Mouse (Mus musculus): ENCODE measurements at regions not wholly inside any gene's neighbourhood (a gene's known extent, or its start where the extent isn't known, plus 50 kb on each side); places are given as distances from the start of the nearest gene placed in this dataset.

DNA sequence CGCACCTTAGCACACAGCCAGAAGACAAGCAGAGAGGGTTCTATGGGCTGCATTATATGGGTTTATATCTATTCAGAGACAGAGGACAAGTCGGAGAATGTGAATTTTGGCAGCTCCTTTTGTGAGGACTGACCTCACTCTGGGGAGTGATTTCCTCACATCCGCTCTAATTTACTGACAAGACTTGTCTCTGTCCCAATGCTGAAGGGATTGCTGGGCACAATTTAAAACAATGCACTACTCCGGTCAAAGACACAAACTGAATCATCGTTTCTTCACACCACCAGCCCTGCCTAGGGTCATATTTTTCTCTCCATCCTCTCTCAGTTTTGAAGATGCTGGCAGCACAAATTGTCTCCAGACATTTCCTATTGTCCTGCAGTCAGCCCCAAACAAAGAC, 438.2 kb upstream of the Gm10131 start:
- WGBS, result 77% methylated on average over 5 of the region's 5 CpGs
- Histone ChIP-seq H3K27ac (ENCODE audit: insufficient read depth, low read depth, low read length) (no peak overlapping the region), H3K4me3 (ENCODE audit: low read depth, low read length) (no peak overlapping the region), H3K4me1 (ENCODE audit: control insufficient read depth, insufficient read depth, insufficient read length, low read length) (no peaks in the 10 kb centered on the region), H3K36me3 (ENCODE audit: control insufficient read depth, insufficient read depth, low read length) (no peaks in the 10 kb centered on the region), H3K27me3 (ENCODE audit: control insufficient read depth, insufficient read depth, low read length) (no peaks in the 10 kb centered on the region)
- TF ChIP-seq CTCF (IDR thresholded peaks at IDR 0.05; ENCODE audit: extremely low read depth, insufficient read length, insufficient replicate concordance, low read depth, low read length), result no peak
- TF ChIP-seq POLR2A (IDR thresholded peaks at IDR 0.05; ENCODE audit: low read depth, low read length), result no peak

DNA sequence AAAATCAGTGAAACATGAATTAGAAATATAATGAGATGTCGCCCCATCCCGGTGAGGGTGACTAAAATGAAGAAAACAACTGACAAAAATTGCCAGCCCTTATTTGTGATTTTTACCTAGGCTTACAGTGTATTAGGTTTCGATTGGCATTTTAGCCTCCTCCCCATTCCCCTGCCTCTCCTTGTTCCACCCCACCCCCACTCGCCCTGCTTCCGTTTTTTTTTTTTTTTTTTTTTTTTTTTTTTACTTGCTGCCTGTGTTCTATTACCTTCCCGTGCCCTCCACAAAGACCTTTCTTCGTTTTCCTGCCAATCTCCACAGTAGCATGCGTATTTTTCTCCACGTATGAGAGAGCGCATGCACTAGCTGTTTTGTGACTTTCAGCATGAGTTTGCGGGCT, 435.3 kb upstream of the Gm10131 start:
- WGBS, result 28% methylated on average over 11 of the region's 11 CpGs
- no peaks in the 10 kb centered on the region for H3K4me1 ChIP-seq (ENCODE audit: control insufficient read depth, insufficient read depth, insufficient read length, low read length)
- no peak for TF ChIP-seq POLR2A (IDR thresholded peaks at IDR 0.05; ENCODE audit: low read depth, low read length)
- no peak for TF ChIP-seq CTCF (IDR thresholded peaks at IDR 0.05; ENCODE audit: extremely low read depth, insufficient read length, insufficient replicate concordance, low read depth, low read length)
- no peaks in the 10 kb centered on the region for H3K36me3 ChIP-seq (ENCODE audit: control insufficient read depth, insufficient read depth, low read length)
- no peak overlapping the region for H3K27ac ChIP-seq (ENCODE audit: insufficient read depth, low read depth, low read length)
- H3K27me3 ChIP-seq (ENCODE audit: control insufficient read depth, insufficient read depth, low read length), result no peaks in the 10 kb centered on the region
- H3K4me3 ChIP-seq (ENCODE audit: low read depth, low read length), result no peak overlapping the region

DNA sequence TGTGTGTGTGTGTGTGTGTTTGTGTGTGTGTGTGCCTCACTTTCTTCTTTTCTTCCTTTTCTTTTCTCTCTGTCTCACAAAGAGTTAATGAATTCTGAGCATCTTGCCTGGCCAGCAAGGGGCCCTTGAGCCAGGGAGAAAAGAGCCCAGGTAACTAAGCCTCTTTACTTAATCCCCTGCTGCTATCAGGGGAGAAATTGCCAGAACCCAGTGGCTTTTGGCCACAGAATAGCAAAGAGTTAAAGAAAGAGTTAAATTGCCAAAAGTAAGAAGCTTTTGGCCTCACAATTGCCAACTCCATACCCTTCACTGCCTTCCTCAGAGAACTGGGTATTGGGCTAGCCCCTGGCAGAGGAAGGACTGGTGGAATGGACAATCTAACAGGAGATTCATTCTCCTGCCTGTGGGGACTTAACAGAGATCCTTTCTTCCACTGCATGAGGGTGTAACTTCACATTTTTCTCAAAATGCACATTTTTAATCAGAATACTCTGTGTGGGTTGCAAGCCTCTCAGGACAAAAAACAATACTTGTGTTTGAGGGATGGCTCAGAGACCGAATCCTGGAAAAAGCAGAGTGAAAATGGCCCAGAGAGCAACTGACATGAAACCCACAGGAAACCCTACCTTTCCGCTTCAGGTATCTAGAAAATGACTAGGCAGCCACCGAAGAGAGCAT, 431.0 kb upstream of the Gm10131 start:
- TF ChIP-seq CTCF (IDR thresholded peaks at IDR 0.05; ENCODE audit: extremely low read depth, insufficient read length, insufficient replicate concordance, low read depth, low read length) (no peak), POLR2A (IDR thresholded peaks at IDR 0.05; ENCODE audit: low read depth, low read length) (no peak)
- Histone ChIP-seq H3K27ac (ENCODE audit: insufficient read depth, low read depth, low read length) (no peak overlapping the region), H3K4me1 (ENCODE audit: control insufficient read depth, insufficient read depth, insufficient read length, low read length) (no peaks in the 10 kb centered on the region), H3K4me3 (ENCODE audit: low read depth, low read length) (no peak overlapping the region), H3K27me3 (ENCODE audit: control insufficient read depth, insufficient read depth, low read length) (no peaks in the 10 kb centered on the region), H3K36me3 (ENCODE audit: control insufficient read depth, insufficient read depth, low read length) (no peaks in the 10 kb centered on the region)
- 80% methylated on average over 3 of the region's 3 CpGs for WGBS

DNA sequence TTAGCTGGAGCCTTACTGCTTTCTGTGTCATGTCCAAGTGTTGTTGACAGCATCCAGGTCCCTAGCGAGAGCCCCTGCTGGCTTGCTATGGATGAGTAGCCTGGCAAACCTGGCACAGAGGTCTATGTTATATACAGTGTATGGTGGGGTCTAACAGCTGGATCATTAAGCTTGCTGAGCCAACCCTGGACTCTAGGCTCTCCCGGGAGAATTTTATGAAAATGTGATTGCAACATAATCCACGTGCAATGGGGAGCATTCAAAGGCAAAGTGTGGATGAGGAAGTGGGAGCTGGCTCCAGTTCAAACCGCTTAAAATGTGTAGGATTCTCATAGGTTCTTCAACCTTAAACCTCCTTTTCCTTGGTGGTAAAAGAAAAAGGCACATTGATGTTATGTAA, 427.7 kb upstream of the Gm10131 start:
- TF ChIP-seq CTCF (IDR thresholded peaks at IDR 0.05; ENCODE audit: extremely low read depth, insufficient read length, insufficient replicate concordance, low read depth, low read length) (no peak), POLR2A (IDR thresholded peaks at IDR 0.05; ENCODE audit: low read depth, low read length) (no peak)
- WGBS, result 50% methylated on average over 4 of the region's 4 CpGs
- no peaks in the 10 kb centered on the region for H3K27me3 ChIP-seq (ENCODE audit: control insufficient read depth, insufficient read depth, low read length)
- no peak overlapping the region for H3K27ac ChIP-seq (ENCODE audit: insufficient read depth, low read depth, low read length)
- no peak overlapping the region for H3K4me3 ChIP-seq (ENCODE audit: low read depth, low read length)
- no peaks in the 10 kb centered on the region for H3K4me1 ChIP-seq (ENCODE audit: control insufficient read depth, insufficient read depth, insufficient read length, low read length)
- no peaks in the 10 kb centered on the region for H3K36me3 ChIP-seq (ENCODE audit: control insufficient read depth, insufficient read depth, low read length)

DNA sequence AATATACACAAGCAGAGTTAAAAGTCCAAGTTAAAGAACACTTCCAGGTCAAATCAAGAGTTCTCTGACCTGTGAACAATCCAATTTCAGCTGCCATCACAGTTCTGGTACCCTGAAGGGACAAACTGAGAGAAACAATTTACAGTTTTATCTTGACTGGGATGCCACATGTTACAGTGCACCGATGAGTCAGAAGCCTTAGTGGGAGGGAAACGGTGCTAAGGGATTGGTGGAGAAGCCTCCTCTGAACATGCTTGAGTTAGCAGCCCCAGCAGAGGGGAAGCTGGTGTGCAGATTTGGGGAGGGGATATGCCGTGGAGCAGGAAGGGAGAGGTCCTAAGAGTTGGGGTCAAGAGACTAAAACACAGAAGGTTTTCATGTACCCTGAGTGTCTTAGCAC, 423.9 kb upstream of the Gm10131 start:
- Histone ChIP-seq H3K36me3 (ENCODE audit: control insufficient read depth, insufficient read depth, low read length) (no peaks in the 10 kb centered on the region), H3K27ac (ENCODE audit: insufficient read depth, low read depth, low read length) (no peak overlapping the region), H3K27me3 (ENCODE audit: control insufficient read depth, insufficient read depth, low read length) (no peaks in the 10 kb centered on the region), H3K4me1 (ENCODE audit: control insufficient read depth, insufficient read depth, insufficient read length, low read length) (no peaks in the 10 kb centered on the region; the same call in 1 of the 2 replicates), H3K4me3 (ENCODE audit: low read depth, low read length) (no peak overlapping the region)
- TF ChIP-seq CTCF (IDR thresholded peaks at IDR 0.05; ENCODE audit: extremely low read depth, insufficient read length, insufficient replicate concordance, low read depth, low read length), result no peak
- TF ChIP-seq POLR2A (IDR thresholded peaks at IDR 0.05; ENCODE audit: low read depth, low read length), result no peak
- WGBS, result 80% methylated on average over 3 of the region's 3 CpGs

DNA sequence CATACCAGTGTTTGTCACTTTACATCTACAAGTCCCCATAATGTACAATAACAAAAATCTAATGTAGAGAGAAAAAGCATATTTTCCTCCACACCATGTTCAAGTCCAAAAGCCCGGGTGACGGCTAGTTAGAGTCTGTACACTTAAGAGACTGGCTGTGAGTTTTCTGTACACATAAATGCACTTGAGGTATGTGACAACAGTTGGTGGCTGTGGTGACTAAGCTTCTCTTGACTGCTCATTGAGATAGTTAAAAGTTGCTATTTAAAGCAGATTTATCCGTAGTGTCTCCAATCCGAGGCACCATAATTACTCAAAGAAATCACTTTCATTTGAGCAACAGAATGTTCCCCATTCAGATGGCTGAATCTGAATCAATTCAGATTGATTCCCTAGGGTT, 421.9 kb upstream of the Gm10131 start:
- Histone ChIP-seq H3K27me3 (ENCODE audit: control insufficient read depth, insufficient read depth, low read length) (no peaks in the 10 kb centered on the region), H3K27ac (ENCODE audit: insufficient read depth, low read depth, low read length) (no peak overlapping the region), H3K4me3 (ENCODE audit: low read depth, low read length) (no peak overlapping the region), H3K4me1 (ENCODE audit: control insufficient read depth, insufficient read depth, insufficient read length, low read length) (peaks cover 3% of the 10 kb centered on the region), H3K36me3 (ENCODE audit: control insufficient read depth, insufficient read depth, low read length) (no peaks in the 10 kb centered on the region)
- WGBS, result 88% methylated on average over 4 of the region's 4 CpGs
- TF ChIP-seq CTCF (IDR thresholded peaks at IDR 0.05; ENCODE audit: extremely low read depth, insufficient read length, insufficient replicate concordance, low read depth, low read length), result no peak
- TF ChIP-seq POLR2A (IDR thresholded peaks at IDR 0.05; ENCODE audit: low read depth, low read length), result no peak

DNA sequence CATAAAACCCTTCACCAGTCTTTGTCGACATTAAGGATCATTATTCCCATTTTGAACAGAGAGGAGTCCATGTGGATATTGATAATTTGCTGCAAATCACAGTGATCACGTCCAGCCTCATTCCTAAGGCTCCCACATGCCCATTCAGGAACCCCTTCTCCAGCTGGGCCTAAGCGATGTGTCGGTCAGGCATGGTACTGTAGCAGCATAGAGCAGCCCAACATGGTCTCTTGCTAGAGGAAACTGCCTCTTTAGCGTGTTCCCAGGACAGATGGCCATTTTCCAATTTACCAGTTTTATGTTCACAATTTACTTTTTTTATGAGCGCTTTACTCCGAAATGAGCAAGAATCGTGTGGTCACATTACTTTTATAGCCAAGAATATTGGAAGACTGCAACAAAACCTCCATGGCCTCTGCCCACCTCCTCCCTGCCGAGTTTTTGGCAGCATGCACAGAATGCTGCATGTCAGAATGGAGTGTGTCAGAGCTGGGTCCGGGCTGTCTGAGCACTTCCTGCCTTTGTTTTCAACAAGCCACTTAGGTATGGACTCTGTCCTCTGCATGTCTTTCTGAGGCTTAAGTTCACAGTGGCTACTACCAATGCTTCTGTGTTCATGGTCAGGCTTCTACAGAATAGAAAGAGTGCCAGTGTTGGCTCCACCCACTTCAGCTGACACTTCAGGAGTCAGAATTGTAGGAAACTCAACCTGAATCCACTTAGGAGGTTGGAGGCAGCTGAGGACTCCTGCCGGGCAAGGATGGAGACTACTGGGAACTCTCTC, 419.6 kb upstream of the Gm10131 start:
- Histone ChIP-seq H3K4me1 (ENCODE audit: control insufficient read depth, insufficient read depth, insufficient read length, low read length) (peaks cover 3% of the 10 kb centered on the region), H3K27me3 (ENCODE audit: control insufficient read depth, insufficient read depth, low read length) (no peaks in the 10 kb centered on the region), H3K36me3 (ENCODE audit: control insufficient read depth, insufficient read depth, low read length) (no peaks in the 10 kb centered on the region), H3K4me3 (ENCODE audit: low read depth, low read length) (no peak overlapping the region), H3K27ac (ENCODE audit: insufficient read depth, low read depth, low read length) (no peak overlapping the region)
- 71% methylated on average over 11 of the region's 11 CpGs for WGBS
- TF ChIP-seq POLR2A (IDR thresholded peaks at IDR 0.05; ENCODE audit: low read depth, low read length) (no peak), CTCF (IDR thresholded peaks at IDR 0.05; ENCODE audit: extremely low read depth, insufficient read length, insufficient replicate concordance, low read depth, low read length) (no peak)
